Mouse (Mus musculus): ENCODE measurements around the gene Krt28.

The Krt28 gene

DNA sequence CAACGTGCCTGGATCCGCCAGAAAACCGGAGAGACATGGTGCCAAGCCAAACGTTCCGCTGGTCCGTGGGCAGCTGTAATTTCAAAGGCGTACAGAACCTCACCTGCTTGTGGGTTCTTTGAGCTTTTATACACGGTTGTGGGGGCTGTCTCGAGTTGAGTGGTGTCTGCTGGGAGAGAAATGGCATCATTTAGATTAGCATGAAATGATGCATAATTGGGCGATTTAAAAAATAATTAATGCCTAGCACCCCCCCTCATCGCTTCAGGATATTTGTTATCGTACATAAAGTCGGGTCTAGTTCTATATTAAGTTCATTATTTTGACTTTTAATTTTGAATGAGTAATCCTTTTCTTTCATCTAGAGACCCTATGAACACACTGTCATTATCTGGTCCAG lies at the start of gene Krt28:
Gene Krt28 (minus strand): TSS at position 101 of the 400 bp plus-strand sequence.
- DNase-seq (ENCODE audit: low spot score) = no peak

DNA sequence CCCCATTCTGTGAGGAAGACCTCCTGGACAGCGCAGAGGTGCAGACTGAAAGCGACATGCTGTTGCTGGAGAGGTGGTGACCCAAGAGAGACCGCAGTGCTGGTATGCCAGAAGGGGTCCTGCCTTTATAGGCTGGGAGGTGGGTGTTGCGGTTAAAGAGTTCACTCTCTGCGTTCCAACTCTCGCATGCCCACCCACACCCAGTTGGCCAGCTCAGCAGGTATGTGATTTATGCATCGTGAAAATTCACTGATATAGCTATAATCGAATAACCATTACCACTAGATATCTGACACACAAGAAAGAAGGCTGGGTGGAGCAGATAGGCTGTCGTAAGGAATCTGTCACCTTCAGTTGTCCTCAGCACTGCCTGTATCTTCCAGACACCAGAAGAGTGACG lies 47.5 kb upstream of the Krt28 start, which contains the start of gene Krt12:
Gene Krt12 (minus strand): TSS at position 101 of the 400 bp plus-strand sequence.
- DNase-seq (ENCODE audit: low spot score) = no peak

DNA sequence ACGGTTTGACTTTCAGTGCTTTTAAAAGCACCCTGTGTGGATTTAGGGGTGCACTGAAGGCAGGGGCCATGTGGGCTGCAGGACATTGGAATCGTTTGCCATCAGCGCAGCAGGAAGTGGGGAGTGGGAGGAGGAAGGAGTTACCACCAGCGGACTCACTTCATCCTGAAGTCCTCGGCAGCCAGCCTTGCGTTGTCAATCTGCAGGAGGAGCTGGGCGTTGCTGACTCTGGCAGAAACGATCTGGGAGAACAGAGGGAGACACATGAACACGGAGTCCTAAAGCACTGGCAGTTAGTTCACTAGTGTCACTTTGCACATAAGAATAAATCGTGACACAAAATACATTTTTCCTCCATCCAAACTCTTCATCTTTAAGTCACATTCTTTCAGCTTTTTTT lies 45.9 kb upstream of the Krt28 start:
- DNase-seq (ENCODE audit: low spot score) = no peak

DNA sequence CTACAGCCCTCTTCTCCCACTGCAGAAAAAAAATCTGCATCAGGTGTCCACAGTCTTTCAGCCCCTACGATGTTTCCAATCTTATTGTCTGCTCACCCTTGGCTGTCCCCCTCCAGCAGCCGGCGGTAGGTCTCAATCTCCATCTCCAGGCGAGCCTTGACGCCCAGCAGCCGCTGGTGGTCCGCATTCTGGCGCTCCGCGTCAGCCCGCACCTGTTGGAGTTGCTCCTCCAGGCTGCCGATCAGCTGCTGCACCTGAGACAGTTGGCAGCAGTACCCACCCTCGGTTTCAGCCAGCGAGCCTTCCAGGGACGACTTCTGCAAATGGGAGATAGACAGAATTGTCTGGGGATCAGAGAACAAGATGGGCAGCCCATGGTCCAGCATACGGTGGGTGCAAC lies 43.1 kb upstream of the Krt28 start:
- DNase-seq (ENCODE audit: low spot score) = no peak

DNA sequence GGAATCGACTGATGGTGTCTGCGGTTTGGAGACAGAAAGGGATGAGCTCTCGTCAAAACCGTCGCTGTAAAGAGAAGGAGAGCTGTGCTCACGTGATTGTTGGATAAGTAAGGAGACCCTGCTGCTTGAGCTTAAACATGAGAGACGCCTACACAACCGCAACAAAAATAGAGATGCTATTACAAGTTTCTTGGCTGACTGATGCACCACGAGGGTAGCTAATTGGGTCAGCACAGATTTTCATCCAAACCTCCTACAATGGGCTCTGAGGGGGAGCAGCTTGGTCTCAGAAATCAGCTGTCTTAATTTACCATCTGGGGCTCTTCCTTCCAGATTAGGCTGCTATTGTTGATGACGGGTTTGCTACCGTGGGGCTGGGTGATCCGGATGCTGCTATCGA lies 42.2 kb upstream of the Krt28 start:
- DNase-seq (ENCODE audit: low spot score) = peak; percentile 49

DNA sequence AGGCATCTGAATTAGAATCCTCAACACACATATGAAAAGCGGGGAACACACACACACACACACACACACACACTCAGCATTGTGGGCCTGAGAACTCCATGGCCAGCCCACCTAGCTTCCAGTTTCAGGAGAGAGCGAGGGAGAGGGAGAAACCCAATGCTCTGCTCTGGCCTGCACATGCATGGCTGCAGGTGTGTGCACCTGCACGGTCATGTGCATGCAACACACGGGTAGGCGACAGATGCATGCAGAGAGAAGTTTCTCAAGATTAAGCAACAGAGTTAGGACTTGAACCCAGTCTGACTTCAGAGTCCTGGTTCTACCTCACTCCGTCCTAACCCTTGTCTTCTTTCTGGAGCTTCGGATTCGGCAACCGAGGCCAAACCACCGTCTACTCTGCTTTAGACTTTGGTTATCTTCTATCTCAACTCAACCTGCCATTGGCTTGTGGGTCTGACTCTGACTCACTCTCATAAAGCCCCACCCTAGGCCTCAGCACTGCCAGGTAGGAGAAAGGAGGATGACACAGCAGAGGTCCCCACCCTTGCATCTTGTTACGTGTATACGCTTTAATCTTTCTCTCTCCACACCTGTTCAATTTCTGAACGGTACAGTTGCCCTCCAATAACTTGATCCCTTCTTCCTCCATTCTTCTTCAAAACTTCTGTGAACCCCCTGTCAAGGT lies 39.9 kb upstream of the Krt28 start:
- no peak for DNase-seq (ENCODE audit: low spot score)

DNA sequence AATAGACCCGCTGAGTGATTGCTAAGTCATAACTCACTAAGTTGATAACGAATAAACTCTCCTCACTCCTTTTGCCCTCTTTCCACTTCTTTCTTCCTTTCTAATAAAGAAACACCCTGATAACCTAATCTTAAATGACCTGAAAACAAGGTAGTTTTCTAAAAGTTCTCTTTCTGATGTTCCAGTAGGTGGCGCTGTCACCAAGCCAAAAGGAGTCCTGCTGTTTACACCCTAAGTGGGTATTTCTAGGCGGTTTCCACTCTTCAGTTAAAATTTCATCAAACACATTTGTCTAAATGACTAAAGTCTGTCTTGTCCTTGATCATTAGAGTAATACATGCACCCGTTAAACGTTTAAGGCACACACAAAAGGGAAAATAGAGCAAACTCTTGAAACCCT lies 38.5 kb upstream of the Krt28 start:
- DNase-seq (ENCODE audit: low spot score) = no peak

DNA sequence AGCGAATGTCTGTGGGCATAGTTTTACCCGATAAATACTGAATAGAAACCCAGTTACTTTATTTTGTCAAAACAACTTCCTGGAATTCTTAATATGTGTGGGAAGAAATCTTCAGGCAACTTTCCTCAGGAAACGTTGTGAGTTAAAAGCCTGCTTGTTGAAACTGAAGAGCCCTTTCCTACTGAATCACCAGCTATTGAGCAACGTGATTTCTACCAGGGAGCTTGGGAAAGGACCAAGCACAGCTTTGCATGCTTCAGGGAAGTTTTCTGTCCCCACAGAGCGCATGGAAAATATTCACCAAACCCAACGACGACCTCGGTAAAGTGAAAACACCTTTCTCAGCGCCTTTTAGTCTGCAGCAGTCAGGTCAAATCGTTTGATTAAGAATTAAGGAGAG lies 31.5 kb upstream of the Krt28 start:
- DNase-seq (ENCODE audit: low spot score) = no peak

DNA sequence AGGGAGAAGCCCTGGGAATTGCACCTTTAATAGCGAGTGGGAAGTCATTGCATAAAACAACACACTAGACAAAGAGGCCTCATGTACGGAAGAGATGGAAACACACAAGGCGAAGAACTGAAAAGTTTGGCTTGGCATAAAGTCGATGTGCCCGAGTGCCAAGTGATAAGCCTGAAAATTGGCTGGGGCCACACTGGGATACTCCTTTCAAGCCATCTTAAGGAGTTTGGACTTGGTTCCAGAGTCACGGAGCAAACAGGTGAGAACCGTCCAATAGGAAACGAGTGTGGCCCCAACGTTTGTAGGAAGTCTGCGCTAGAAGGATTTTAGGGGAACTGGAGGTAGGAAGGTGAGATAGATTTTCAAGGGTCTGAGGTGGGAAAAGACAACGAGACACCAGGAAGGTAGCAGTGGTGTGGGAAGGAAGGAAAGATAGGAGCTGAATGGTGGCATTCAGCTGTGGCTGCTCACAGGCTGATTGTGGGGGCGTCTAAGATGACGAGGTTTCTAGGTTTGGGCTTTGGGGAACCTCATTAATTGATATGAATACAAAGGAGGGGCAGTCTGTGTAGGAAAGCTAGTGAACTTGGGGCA lies 25.4 kb upstream of the Krt28 start:
- no peak for DNase-seq (ENCODE audit: low spot score)

DNA sequence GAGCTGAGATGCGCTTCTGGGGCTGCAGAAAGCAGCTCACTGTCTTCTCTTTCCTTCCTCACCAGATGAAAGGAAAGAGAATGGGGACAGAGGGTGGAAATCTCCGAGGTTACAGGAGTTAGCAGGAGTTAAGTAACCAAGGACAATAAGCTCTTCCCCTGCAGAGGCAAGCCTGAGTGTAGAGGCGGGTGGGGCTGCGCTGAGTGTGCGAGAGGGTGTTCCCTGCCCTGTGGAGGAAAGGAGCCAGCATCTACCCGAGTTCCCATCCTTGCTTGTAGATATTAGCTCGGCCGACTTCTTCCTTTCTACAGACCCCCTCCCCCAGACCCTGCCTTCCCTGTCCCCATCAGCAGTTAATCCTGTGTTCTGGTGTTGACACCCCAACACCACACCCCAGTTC lies 24.1 kb upstream of the Krt28 start:
- no peak for DNase-seq (ENCODE audit: low spot score)

DNA sequence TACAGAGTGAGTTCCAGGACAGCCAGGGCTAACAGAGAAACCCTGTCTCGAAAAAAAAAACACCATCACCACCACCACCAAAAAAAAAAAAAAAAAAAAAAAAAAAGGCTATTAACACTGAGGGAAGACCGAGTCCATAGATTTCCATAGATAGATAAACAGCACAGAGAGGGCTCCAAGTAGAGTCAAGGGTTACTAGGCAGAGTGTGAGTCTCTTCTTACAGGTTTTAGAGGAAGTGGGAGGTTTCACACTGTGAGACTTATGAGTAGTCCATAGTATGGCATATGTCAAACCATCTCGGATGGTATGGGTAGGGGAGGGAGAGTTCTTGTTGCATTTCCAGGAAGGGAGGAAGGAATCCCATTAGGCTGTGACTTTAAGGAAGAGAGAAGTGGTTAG lies 23.4 kb upstream of the Krt28 start:
- no peak for DNase-seq (ENCODE audit: low spot score)

DNA sequence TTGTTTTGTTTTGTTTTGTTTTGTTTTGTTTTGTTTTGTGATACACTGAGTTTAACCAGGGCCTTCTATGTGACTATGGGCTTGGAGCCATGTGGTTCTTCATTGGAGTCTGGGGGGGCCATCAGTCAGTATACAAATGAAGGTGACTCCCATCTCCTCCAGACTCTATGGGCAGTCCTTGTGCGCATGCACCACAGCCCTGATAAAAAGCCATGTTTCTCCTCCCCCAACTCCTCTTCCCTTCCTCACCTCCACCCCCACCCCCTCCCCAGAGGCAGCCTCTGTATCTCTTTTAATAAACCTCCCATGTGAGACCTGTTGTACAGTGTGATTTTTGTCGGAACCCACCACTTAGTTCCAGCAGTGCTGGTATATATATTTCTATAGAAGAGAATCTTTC lies 22.0 kb upstream of the Krt28 start:
- DNase-seq (ENCODE audit: low spot score) = no peak

DNA sequence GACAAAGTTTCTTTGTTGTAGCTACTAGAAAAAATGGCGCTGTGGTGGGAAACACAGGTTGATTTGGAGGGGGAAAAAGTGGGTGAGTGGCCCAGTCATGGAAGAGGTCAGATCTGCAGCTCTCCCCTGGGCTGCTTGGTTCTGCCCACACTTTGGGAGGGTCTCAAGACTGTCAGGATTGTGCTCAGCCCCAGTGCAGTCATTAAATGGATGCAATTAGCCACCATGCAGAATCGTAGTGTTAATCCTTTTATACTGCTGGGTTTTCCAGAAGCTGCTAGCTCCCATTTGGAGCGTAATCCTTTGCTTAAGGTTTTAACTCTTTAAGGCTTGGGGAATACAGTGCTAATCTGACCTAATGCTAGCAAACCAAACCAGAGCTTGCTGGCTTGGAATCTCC lies 21.3 kb upstream of the Krt28 start:
- no peak for DNase-seq (ENCODE audit: low spot score)

DNA sequence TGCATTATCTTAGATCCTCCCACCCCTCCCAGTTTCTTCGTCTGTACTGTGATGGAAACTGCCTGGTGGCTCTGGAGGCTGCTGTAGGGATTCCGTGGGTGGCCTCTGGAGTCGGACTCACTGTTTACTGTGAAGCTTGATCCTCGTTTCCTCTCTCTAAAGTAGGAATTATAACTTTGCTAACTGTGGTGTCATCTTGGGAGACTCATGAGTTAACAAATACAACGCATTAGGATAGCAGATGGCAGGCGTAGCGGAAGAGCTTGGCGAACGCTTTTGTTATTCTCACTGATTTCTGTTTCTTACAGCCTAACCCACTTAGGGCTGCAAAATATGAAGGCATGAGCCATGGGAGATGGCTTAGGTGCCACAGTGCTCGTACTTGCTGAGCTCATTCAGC lies 17.8 kb upstream of the Krt28 start:
- DNase-seq (ENCODE audit: low spot score) = peak; percentile 17

DNA sequence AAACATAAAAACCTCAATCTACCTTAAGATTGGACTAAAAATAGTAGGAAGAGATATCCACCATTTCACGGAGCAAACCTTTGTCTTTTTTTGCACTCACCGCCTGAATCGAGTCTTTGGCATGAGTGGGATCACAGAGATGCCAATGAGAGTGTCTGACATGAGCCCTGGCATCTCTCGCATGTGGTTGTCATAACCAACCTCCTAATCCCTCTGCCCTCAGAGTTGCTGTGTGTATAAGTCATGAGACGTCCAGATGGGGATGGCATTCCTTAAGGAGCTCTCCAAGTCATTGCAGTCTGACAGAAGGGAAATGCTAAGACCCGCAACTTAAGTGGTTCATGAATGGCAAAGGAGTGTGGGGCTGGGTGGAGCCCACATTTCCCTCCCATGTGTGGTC lies 16.7 kb upstream of the Krt28 start:
- DNase-seq (ENCODE audit: low spot score) = no peak

DNA sequence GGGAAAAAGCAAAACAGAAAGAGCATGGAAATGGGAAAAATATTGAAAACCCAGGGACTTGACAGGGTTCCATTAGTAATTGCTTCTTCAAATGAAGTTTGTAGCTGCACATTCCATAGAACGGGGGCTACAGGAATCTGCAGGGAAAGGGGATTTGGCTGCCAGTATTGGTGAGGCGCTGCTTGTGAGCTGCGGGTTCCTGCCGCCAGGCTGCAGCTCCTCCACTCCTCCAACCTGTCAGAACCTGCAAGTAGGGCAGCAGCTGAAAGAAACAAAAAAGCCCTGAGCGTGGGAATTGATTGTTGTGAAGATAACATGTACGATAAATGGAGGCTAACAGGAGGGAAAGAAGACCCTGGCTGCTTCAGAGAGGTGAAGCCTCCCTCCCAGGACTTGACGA lies 16.2 kb upstream of the Krt28 start:
- DNase-seq (ENCODE audit: low spot score) = no peak

DNA sequence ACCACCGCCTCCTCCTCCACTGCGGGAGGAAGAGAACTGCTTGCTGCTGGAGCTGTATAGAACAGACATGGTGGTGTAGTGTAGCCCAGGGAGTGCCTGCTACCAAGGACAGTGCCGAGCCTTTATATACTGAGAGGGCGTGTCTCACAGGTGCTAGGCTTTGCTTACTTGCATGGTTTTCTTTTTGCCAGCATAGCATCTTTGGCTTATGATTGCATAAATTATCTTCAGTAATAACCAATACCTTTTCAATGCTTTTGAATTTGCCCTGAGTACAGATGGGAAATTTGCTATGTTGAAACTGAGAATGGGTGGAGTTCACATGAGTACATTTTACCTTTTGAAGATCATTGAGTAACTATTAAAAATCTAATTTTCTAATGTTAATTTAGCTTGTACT lies 14.6 kb upstream of the Krt28 start, which contains the start of gene Krt10:
Gene Krt10 (minus strand): TSS at position 101 of the 400 bp plus-strand sequence.
- DNase-seq (ENCODE audit: low spot score) = no peak

DNA sequence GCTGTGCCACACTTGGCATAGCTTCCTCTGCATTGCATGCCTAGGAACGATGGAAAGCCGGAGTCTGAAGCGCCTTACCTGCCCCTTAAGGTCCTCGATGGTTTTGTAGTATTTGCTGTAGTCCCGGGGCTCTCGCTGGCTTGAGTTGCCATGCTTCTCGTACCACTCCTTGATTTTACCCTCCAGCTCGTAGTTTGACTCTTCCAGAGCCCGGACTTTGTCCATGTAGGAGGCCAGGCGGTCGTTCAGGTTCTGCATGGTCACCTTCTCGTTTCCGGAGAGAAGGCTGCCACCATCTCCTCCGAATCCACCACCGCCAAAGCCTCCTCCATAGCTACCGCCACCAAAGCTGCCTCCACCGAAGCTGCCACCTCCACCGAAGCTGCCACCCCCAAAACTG lies 14.0 kb upstream of the Krt28 start:
- DNase-seq (ENCODE audit: low spot score) = no peak

DNA sequence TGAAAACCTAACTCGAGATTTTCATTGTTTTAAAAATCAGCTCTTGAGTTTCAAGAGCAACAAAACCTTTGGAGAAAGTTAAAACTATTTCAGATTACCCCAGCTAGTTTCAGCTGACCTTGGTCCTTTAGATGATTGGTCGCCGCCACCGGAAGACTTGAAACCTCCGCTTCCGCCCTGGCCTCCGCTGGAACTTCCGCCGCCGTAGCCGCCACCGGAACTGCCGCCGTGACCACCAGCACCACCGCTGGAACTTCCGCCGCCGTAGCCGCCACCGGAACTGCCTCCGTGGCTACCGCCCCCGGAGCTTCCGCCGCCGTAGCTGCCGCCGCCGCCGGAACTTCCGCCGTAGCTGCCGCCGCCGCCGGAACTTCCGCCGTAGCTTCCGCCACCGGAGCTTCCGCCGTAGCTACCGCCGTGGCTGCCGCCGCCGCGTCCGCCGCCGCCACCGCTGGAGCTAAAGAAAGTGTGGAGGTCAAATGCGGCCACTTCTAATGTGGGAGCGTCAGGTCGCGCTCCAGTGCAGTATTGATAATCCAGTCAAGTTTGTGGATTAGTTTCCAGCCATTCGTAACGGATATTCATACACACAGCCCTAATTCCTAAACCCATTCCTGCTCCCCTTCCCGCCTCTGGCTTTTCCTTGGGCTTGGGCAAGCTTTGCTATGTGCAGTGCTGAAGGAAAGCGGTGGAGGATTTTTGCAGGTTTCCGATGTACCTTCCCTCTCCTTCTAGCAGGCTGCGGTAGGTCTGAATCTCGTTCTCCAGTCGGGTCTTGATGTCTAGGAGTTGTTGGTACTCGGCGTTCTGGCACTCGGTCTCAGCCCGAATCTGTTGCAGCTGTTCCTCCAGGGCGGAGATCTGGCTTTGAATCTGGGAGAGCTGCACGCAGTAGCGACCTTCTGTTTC lies 11.4 kb upstream of the Krt28 start:
- DNase-seq (ENCODE audit: low spot score) = peak; percentile 87

DNA sequence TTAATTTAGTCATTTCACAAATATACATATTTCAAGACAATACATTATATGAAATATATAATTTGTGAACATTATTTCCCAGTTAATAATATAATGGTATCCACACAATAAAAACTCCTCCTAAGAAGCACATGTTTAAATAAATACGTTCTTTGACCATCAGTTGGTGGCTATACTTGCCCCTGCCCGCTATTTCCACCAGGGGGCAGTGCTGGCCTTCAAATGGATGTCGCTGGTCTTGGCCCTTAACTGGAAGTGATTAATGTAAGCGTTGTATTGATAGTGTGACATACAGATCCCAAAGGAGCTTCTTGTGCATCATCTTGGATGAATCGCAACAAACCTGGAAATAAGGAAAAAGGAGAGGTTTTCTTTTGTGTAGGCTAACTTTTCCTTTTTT lies 4.9 kb upstream of the Krt28 start:
- peak; percentile 76 for DNase-seq (ENCODE audit: low spot score)

DNA sequence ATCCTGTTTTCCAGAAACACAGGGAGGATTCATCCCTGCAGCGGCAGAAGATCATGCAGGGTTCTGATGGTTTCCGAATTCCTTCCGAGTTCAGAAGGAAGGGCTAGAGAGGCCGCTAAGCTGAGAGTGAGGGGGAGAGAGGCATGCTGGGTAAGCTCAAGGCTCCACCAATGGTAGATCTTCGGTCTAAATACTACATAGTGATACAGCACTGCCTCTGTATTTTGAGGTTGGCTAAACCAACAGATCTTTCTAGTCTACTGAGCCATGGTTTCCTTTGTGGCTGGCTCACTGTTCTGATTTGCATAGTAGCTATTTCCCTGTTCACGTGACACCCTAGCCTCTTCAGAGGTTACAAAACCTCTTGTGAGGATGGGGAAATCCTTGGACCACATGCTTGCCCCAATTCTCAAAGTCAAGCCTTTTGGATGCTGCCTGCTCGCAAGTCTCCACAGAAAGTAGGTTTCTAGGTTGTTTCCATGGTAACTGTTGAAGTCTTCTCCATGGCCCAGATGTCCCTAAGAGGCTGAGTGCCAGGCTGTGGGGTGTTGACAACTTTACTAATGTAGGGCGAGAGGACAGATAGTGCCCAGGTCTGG lies 4.8 kb downstream of the Krt28 start:
- peak; percentile 33 for DNase-seq (ENCODE audit: low spot score)

DNA sequence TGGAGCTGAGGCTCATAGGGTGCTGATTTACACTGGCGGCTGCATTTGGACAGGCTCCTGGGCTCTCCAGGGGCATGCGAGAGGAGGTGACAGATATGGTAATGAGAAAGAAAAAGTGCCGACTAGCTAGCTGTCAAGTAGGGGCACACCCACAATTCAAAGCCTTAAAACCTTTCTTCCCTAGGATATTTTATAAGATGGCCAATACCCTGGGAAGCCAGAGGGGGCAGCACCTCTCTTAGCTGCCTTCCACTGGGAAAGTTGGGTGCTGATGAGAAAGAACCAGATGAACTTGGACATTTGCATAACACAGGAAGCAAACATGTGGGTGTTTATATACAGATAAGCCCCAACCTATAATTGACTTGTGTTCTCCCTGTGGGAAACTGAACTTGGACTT lies 5.5 kb downstream of the Krt28 start:
- no peak for DNase-seq (ENCODE audit: low spot score)

DNA sequence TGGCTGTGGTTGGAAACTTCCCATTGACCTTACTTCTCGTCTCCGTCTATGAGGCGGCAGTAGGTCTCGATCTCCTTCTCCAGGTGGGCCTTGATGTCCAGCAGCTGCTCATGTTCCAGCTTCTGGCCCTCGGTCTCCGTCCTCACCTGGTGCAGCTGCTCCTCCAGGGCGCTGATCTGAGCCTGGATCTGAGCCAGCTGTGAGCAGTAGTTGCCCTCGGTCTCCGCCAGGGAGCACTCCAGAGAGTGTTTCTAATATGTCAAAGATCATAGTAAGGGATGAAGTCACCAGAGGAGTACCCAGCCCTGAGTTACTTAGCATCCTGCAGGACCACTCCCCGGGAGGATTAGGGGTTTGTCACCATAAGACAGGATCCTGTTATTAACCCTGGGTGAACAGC lies 7.9 kb downstream of the Krt28 start:
- DNase-seq (ENCODE audit: low spot score) = no peak

All from layer of hippocampus, adult 11-12 months (tissue).